Mouse (Mus musculus) MEL (cell line): ENCODE measurements at regions not wholly inside any gene's neighbourhood (a gene's known extent, or its start where the extent isn't known, plus 50 kb on each side); places are given as distances from the start of the nearest gene placed in this dataset.

Experiments used
- CTCF ChIP-seq, 3 experiments: IDR thresholded peaks in 2 of 3; conservative IDR thresholded peaks in 1 of 3; 2 replicates each; pipeline ENCODE4 v1.5.1; 2011 to 2012; ENCODE audit warnings: low read length in 3 of 3, low read depth in 2 of 3, mild to moderate bottlenecking in 2 of 3, improper control_type of control experiment in 1 of 3, inconsistent platforms in 1 of 3, mixed read lengths in 1 of 3, moderate library complexity in 1 of 3; ENCODE audit not compliant: control insufficient read depth in 1 of 3, insufficient read depth in 1 of 3, poor library complexity in 1 of 3, severe bottlenecking in 1 of 3
- EP300 ChIP-seq, 2 experiments: IDR thresholded peaks; 2 replicates each; pipeline ENCODE4 v1.6.1; 2011; ENCODE audit warnings: improper control_type of control experiment in 2 of 2, low read length in 2 of 2, low read depth in 1 of 2, mild to moderate bottlenecking in 1 of 2
- ETS1 ChIP-seq: IDR thresholded peaks from 2 replicates; pipeline ENCODE4 v1.6.1; 2012; ENCODE audit warnings: low read depth, mild to moderate bottlenecking, inconsistent platforms, low read length, improper control_type of control experiment, moderate library complexity
- HCFC1 ChIP-seq: IDR thresholded peaks from 2 replicates; pipeline ENCODE4 v1.6.1; 2012; ENCODE audit warnings: low read depth, mild to moderate bottlenecking, inconsistent platforms, low read length, improper control_type of control experiment, moderate library complexity
- MAX ChIP-seq: IDR thresholded peaks from 2 replicates; pipeline ENCODE4 v1.6.1; 2011; ENCODE audit warnings: low read length, improper control_type of control experiment
- MEF2A ChIP-seq: IDR thresholded peaks from 2 replicates; pipeline ENCODE4 v1.6.1; 2014; ENCODE audit warnings: low read depth, mild to moderate bottlenecking, inconsistent platforms, low read length, improper control_type of control experiment; ENCODE audit not compliant: poor library complexity, insufficient replicate concordance, severe bottlenecking; ENCODE audit errors: extremely low read depth
- MXI1 ChIP-seq: IDR thresholded peaks from 2 replicates; pipeline ENCODE4 v1.6.1; 2011; ENCODE audit warnings: mild to moderate bottlenecking, low read depth, low read length, improper control_type of control experiment
- POLR2A ChIP-seq, 2 experiments: IDR thresholded peaks; 2 replicates each; pipeline ENCODE4 v1.6.1; 2011 to 2012; ENCODE audit warnings: low read length in 2 of 2, mild to moderate bottlenecking in 2 of 2, control low read depth in 1 of 2, improper control_type of control experiment in 1 of 2, low read depth in 1 of 2, moderate library complexity in 1 of 2; ENCODE audit not compliant: control insufficient read depth in 1 of 2, insufficient read depth in 1 of 2, poor library complexity in 1 of 2

DNA sequence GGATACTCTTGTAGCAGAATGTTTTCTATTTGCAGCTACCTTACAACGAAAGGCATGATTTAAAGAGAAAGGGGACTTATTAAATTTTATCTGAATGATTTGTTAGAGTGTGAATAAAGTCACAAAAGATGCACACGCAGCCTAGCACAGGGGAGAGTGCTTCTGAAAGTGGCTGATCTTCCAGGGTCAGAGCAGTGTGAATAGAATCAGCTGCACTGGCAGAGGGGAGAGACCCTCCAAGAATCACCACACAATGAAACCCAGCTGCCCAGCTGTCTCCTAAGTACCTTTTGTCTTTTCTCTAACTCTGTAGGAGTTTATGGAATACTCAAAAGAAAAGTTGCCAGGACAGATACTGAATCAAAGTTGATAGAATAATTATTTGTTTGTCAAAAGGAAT, 443.1 kb downstream of the 1190002N15Rik start:
- no peak for TF ChIP-seq CTCF (IDR thresholded peaks at IDR 0.05 in 2 of 3, conservative IDR thresholded peaks at IDR 0.05 in 1 of 3; ENCODE audit: control insufficient read depth in 1 of 3, insufficient read depth in 1 of 3, low read depth in 2 of 3, low read length in 3 of 3, poor library complexity in 1 of 3, severe bottlenecking in 1 of 3)
- no peak for TF ChIP-seq ETS1
- TF ChIP-seq HCFC1 = no peak
- TF ChIP-seq POLR2A (IDR thresholded peaks at IDR 0.05; ENCODE audit: control insufficient read depth in 1 of 2, insufficient read depth in 1 of 2, low read depth in 1 of 2, low read length in 2 of 2, poor library complexity in 1 of 2) = no peak
- TF ChIP-seq MXI1 = no peak
- TF ChIP-seq EP300 (IDR thresholded peaks at IDR 0.05; ENCODE audit: low read depth in 1 of 2, low read length in 2 of 2) = no peak
- no peak for TF ChIP-seq MAX
- TF ChIP-seq MEF2A = no peak
